Mouse (Mus musculus): ENCODE results near the gene Bhlhb9.

DNA sequence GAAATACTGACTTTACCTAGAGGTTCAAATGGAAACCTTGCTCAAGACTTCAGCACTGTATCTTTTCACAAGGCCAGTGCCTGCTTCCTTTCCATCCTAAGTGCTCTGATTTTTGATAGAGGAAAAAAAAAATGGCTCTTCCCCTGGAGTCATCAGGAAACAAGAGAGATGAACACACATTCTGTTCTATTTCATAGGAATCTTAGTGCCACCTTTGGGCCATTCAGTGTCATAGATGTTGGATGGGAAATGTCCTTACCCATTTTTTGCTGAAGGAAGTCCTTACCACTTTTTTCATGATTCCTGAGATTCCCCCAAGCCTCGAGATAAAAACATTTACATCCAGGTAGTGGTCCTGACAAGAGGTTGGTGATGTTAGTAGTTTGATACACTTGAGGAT lies 139.1 kb downstream of the Bhlhb9 start:
- no peak for TF ChIP-seq CTCF (IDR thresholded peaks at IDR 0.05; ENCODE audit: borderline replicate concordance, extremely low read depth, insufficient read depth, insufficient read length)
- TF ChIP-seq POLR2A (IDR thresholded peaks at IDR 0.05; ENCODE audit: borderline replicate concordance, extremely low read depth, insufficient read depth, insufficient read length, poor library complexity, severe bottlenecking), result no peak

All from brain, embryonic 14.5 days (tissue).